Mouse (Mus musculus): ENCODE measurements around the gene Vmn2r115. TPM values are rescaled to one million over a fixed set of nuclear protein-coding genes. Genes with fewer than 3 reads are reported as not detected.
"Not testable (repeated sequence)": the region's sequence is repeated elsewhere in the genome, so short reads cannot be mapped to it uniquely, and the experiment has no call there.

Gene Vmn2r115
- not detected in 2 replicates for polyA plus RNA-seq (2012; rRNA removed)

GRCm38 (mm10) chr17:23343441-23343840, at the start of gene Vmn2r115:
TSS of gene Vmn2r115 (plus strand) at chr17:23343741.
- H3K4me1 ChIP-seq (ENCODE audit: control insufficient read depth, insufficient read depth, low read length); H3K4me3 ChIP-seq (replicated peaks; ENCODE audit: insufficient read depth, low read depth, low read length); H3K27ac ChIP-seq (ENCODE audit: insufficient read depth, low read length); DNase-seq; H3K27me3 ChIP-seq (ENCODE audit: control insufficient read depth, insufficient read depth, low read length): not testable (repeated sequence)
- 40% methylated on average over 2 of the region's 2 CpGs for WGBS

- H3K4me3 ChIP-seq (replicated peaks; ENCODE audit: insufficient read depth, low read depth, low read length); H3K4me1 ChIP-seq (ENCODE audit: control insufficient read depth, insufficient read depth, low read length); DNase-seq; H3K27ac ChIP-seq (ENCODE audit: insufficient read depth, low read length); H3K27me3 ChIP-seq (ENCODE audit: control insufficient read depth, insufficient read depth, low read length): not testable (repeated sequence)
- 62% methylated on average over 2 of the region's 2 CpGs for WGBS
Measured at GRCm38 (mm10) chr17:23312437-23312836, 31.1 kb upstream of the Vmn2r115 start, which contains the start of gene Vmn2r114. TSS of gene Vmn2r114 (minus strand) at chr17:23312537.

GRCm38 (mm10) chr17:23330657-23331056, 12.9 kb upstream of the Vmn2r115 start:
- no peak for DNase-seq
- TF ChIP-seq CTCF (IDR thresholded peaks at IDR 0.05; ENCODE audit: borderline replicate concordance, insufficient read depth, low read depth, low read length) (no peak), POLR2A (IDR thresholded peaks at IDR 0.05; ENCODE audit: borderline replicate concordance, insufficient read depth, low read length) (no peak)
- H3K27me3 ChIP-seq (ENCODE audit: control insufficient read depth, insufficient read depth, low read length), result no peaks in the 10 kb centered on the region
- H3K4me1 ChIP-seq (ENCODE audit: control insufficient read depth, insufficient read depth, low read length), result no peaks in the 10 kb centered on the region
- 70% methylated on average over 6 of the region's 6 CpGs for WGBS
- no peak overlapping the region for H3K27ac ChIP-seq (ENCODE audit: insufficient read depth, low read length)
- H3K4me3 ChIP-seq (replicated peaks; ENCODE audit: insufficient read depth, low read depth, low read length), result no peak overlapping the region

GRCm38 (mm10) chr17:23351644-23352043, 8.1 kb downstream of the Vmn2r115 start:
- TF ChIP-seq CTCF (IDR thresholded peaks at IDR 0.05; ENCODE audit: borderline replicate concordance, insufficient read depth, low read depth, low read length), result no peak
- no peak for TF ChIP-seq POLR2A (IDR thresholded peaks at IDR 0.05; ENCODE audit: borderline replicate concordance, insufficient read depth, low read length)
- H3K4me1 ChIP-seq (ENCODE audit: control insufficient read depth, insufficient read depth, low read length), result no peaks in the 10 kb centered on the region
- H3K4me3 ChIP-seq (replicated peaks; ENCODE audit: insufficient read depth, low read depth, low read length), result no peak overlapping the region
- no peaks in the 10 kb centered on the region for H3K27me3 ChIP-seq (ENCODE audit: control insufficient read depth, insufficient read depth, low read length)
- no peak overlapping the region for H3K27ac ChIP-seq (ENCODE audit: insufficient read depth, low read length)
- DNase-seq, result no peak
- WGBS, result 56% methylated on average over 1 of the region's 1 CpGs

- not testable (repeated sequence) for H3K27me3 ChIP-seq (ENCODE audit: control insufficient read depth, insufficient read depth, low read length); H3K4me3 ChIP-seq (replicated peaks; ENCODE audit: insufficient read depth, low read depth, low read length); H3K4me1 ChIP-seq (ENCODE audit: control insufficient read depth, insufficient read depth, low read length); DNase-seq; H3K27ac ChIP-seq (ENCODE audit: insufficient read depth, low read length)
Measured at GRCm38 (mm10) chr17:23384304-23384703, 40.8 kb downstream of the Vmn2r115 start, which contains the start of gene Vmn2r116. TSS of gene Vmn2r116 (plus strand) at chr17:23384604.

Other genes starting within 250 kb of the Vmn2r115 start
- gene Zfp40, start 150.5 kb upstream of the Vmn2r115 start, polyA plus RNA-seq (2012; rRNA removed), result 8.6 and 9.1 TPM in 2 replicates
- not detected in 2 replicates for gene Vmn2r114, start 31.2 kb upstream of the Vmn2r115 start, polyA plus RNA-seq (2012; rRNA removed)
- not detected in 2 replicates for gene Vmn2r116, start 40.9 kb downstream of the Vmn2r115 start, polyA plus RNA-seq (2012; rRNA removed)
- not detected in 2 replicates for gene Vmn2r117, start 136.0 kb downstream of the Vmn2r115 start, polyA plus RNA-seq (2012; rRNA removed)
- 9.2 and 9.5 TPM in 2 replicates for gene Zfp213, start 220.5 kb downstream of the Vmn2r115 start, polyA plus RNA-seq (2012; rRNA removed)

Data from cerebellum, adult 2 months (tissue).